Mouse (Mus musculus) stomach, embryonic 14.5 days (tissue): ENCODE data around the gene Tmprss12. TPM values are rescaled to one million over a fixed set of nuclear protein-coding genes. Genes with fewer than 3 reads are reported as not detected.
"Not testable (repeated sequence)": the region's sequence is repeated elsewhere in the genome, so short reads cannot be mapped to it uniquely, and the experiment has no call there.

ENCODE experiments used
- ATAC-seq: fragments of 200-750 bp; cut with Nextera tagmentation; 2 replicates; pipeline ENCODE4 v1.8.0; 2017; ENCODE audit warnings: low read depth, moderate TSS enrichment; ENCODE audit not compliant: insufficient number of reproducible peaks, insufficient read depth, low FRiP score
- H3K27ac ChIP-seq: fragments of 300-500 bp; sonication (generic); 2 replicates; pipeline ENCODE4 v1.5.1; 2014; ENCODE audit warnings: mild to moderate bottlenecking, low read length, moderate library complexity, mixed read lengths
- H3K27me3 ChIP-seq: fragments of 300-500 bp; sonication (generic); 2 replicates; pipeline ENCODE4 v1.6.1; 2014; ENCODE audit warnings: low read length, control low read depth, mixed read lengths; ENCODE audit not compliant: control insufficient read depth, insufficient read depth
- H3K36me3 ChIP-seq: fragments of 300-500 bp; sonication (generic); 2 replicates; pipeline ENCODE4 v1.6.1; 2014; ENCODE audit warnings: mild to moderate bottlenecking, control low read depth, low read length, moderate library complexity, mixed read lengths; ENCODE audit not compliant: control insufficient read depth, insufficient read depth
- H3K4me1 ChIP-seq: fragments of 300-500 bp; sonication (generic); 2 replicates; pipeline ENCODE4 v1.6.1; 2014; ENCODE audit warnings: low read length, control low read depth, mixed read lengths; ENCODE audit not compliant: control insufficient read depth, insufficient read depth
- H3K4me2 ChIP-seq: fragments of 300-500 bp; sonication (generic); replicated peaks from 2 replicates; pipeline ENCODE4 v1.6.1; 2014; ENCODE audit warnings: low read depth, low read length, control low read depth
- H3K4me3 ChIP-seq: fragments of 300-500 bp; sonication (generic); 2 replicates; pipeline ENCODE4 v1.5.1; 2014; ENCODE audit warnings: low read depth, low read length, control low read depth
- H3K9ac ChIP-seq: fragments of 300-500 bp; sonication (generic); replicated peaks from 2 replicates; pipeline ENCODE4 v1.6.1; 2014; ENCODE audit warnings: low read depth, mild to moderate bottlenecking, control low read depth, low read length, moderate library complexity, mixed read lengths
- H3K9me3 ChIP-seq: fragments of 300-500 bp; sonication (generic); 2 replicates; pipeline ENCODE4 v1.6.1; 2016; ENCODE audit warnings: low read depth, low read length, control low read depth; ENCODE audit not compliant: control insufficient read depth
- WGBS: fragments of 180-500 bp; shearing (Covaris S2); extraction: QIAGEN DNeasy Blood & Tissue Kit; methylation state at CpG from one replicate; pipeline ENCODE4 v1.1.7; 2014; 5-methylcytosine and 5-hydroxymethylcytosine counted together
- polyA plus RNA-seq: library from polyadenylated mRNA; unstranded; fragments of >200 nt; fragmentation: Nextera tagmentation; extraction: Ambion mirVana; gene quantifications from 2 replicates; pipeline ENCODE4 v1.2.1, GENCODE M21; 2014

Gene Tmprss12
- polyA plus RNA-seq, 1 experiment from 2014 or later: 0.17 TPM

GRCm38 (mm10) chr15:100328089-100328488 lies 47.5 kb downstream of the Tmprss12 start:
- not testable (repeated sequence) for H3K27ac ChIP-seq, ATAC-seq, H3K9ac ChIP-seq, H3K9me3 ChIP-seq, H3K36me3 ChIP-seq, H3K4me2 ChIP-seq, H3K4me3 ChIP-seq, H3K27me3 ChIP-seq, H3K4me1 ChIP-seq
- WGBS: 63% methylated on average over 3 of the region's 4 CpGs

GRCm38 (mm10) chr15:100329336-100329735 lies 48.7 kb downstream of the Tmprss12 start:
- ATAC-seq, H3K9me3 ChIP-seq, H3K36me3 ChIP-seq, H3K27me3 ChIP-seq, H3K4me1 ChIP-seq, H3K9ac ChIP-seq, H3K4me3 ChIP-seq, H3K4me2 ChIP-seq, H3K27ac ChIP-seq: not testable (repeated sequence)
- WGBS: 64% methylated on average over 10 of the region's 10 CpGs

- H3K27me3 ChIP-seq: no peaks in the 10 kb centered on the region
- 56% methylated on average over 7 of the region's 7 CpGs for WGBS
- no peaks in the 10 kb centered on the region for H3K36me3 ChIP-seq
- H3K9ac ChIP-seq: no peak overlapping the region
- H3K27ac ChIP-seq: no peak overlapping the region
- H3K4me1 ChIP-seq: no peaks in the 10 kb centered on the region
- H3K4me3 ChIP-seq: no peak overlapping the region
- no peak for ATAC-seq
- no peak overlapping the region for H3K4me2 ChIP-seq
- no peaks in the 10 kb centered on the region for H3K9me3 ChIP-seq
Observed at GRCm38 (mm10) chr15:100330739-100331138, 50.1 kb downstream of the Tmprss12 start.

GRCm38 (mm10) chr15:100332077-100332961 lies 51.7 kb downstream of the Tmprss12 start:
- not testable (repeated sequence) for H3K4me3 ChIP-seq, ATAC-seq, H3K4me2 ChIP-seq, H3K27ac ChIP-seq, H3K4me1 ChIP-seq, H3K36me3 ChIP-seq, H3K27me3 ChIP-seq, H3K9ac ChIP-seq, H3K9me3 ChIP-seq
- 36% methylated on average over 1 of the region's 10 CpGs for WGBS

- Histone ChIP-seq H3K9me3 (no peaks in the 10 kb centered on the region), H3K27ac (no peak within 1 kb of the TSS), H3K9ac (no peak within 1 kb of the TSS), H3K36me3 (no peaks in the 10 kb centered on the region), H3K4me3 (no peak within 1 kb of the TSS), H3K27me3 (no peaks in the 10 kb centered on the region), H3K4me2 (no peak within 1 kb of the TSS), H3K4me1 (no peaks in the 10 kb centered on the region)
- ATAC-seq: no peak
- WGBS: 75% methylated on average over 10 of the region's 10 CpGs
Observed at GRCm38 (mm10) chr15:100334629-100335028, 54.0 kb downstream of the Tmprss12 start, which contains the start of gene Mettl7a3. Gene Mettl7a3, plus strand, starts transcription at chr15:100334929.

- not testable (repeated sequence) for H3K36me3 ChIP-seq, H3K27ac ChIP-seq, H3K4me1 ChIP-seq, H3K4me2 ChIP-seq, H3K9me3 ChIP-seq, H3K27me3 ChIP-seq, H3K4me3 ChIP-seq, H3K9ac ChIP-seq
- ATAC-seq: 0 out of 2 replicates have a peak, but pooled peaks have one; percentile 28
Observed at GRCm38 (mm10) chr15:100337328-100337727, 56.7 kb downstream of the Tmprss12 start.

GRCm38 (mm10) chr15:100337847-100338246 lies 57.2 kb downstream of the Tmprss12 start:
- not testable (repeated sequence) for H3K9me3 ChIP-seq, H3K4me1 ChIP-seq, H3K27me3 ChIP-seq, H3K27ac ChIP-seq, H3K4me3 ChIP-seq, H3K9ac ChIP-seq, H3K4me2 ChIP-seq, H3K36me3 ChIP-seq
- 27% methylated on average over 10 of the region's 10 CpGs for WGBS
- peak; percentile 56; the same call in 1 of the 2 replicates for ATAC-seq

- WGBS: 37% methylated on average over 4 of the region's 5 CpGs
- not testable (repeated sequence) for H3K4me1 ChIP-seq, H3K27ac ChIP-seq, ATAC-seq, H3K9me3 ChIP-seq, H3K4me2 ChIP-seq, H3K36me3 ChIP-seq, H3K4me3 ChIP-seq, H3K9ac ChIP-seq, H3K27me3 ChIP-seq
Observed at GRCm38 (mm10) chr15:100341314-100341980, 60.8 kb downstream of the Tmprss12 start.
